Mouse (Mus musculus) bone marrow, adult 2 months (tissue): ENCODE measurements around the gene BC034090.

Experiments
- CTCF ChIP-seq: fragments of 200-500 bp; IDR thresholded peaks from 2 replicates; pipeline ENCODE4 v1.5.1; 2011; ENCODE audit warnings: low read length, control low read depth; ENCODE audit not compliant: control insufficient read depth, insufficient read depth
- POLR2A ChIP-seq: fragments of 200-500 bp; IDR thresholded peaks from 2 replicates; pipeline ENCODE4 v1.6.1; 2011; ENCODE audit warnings: low read depth, mild to moderate bottlenecking, control low read depth, low read length, borderline replicate concordance; ENCODE audit not compliant: control insufficient read depth

DNA sequence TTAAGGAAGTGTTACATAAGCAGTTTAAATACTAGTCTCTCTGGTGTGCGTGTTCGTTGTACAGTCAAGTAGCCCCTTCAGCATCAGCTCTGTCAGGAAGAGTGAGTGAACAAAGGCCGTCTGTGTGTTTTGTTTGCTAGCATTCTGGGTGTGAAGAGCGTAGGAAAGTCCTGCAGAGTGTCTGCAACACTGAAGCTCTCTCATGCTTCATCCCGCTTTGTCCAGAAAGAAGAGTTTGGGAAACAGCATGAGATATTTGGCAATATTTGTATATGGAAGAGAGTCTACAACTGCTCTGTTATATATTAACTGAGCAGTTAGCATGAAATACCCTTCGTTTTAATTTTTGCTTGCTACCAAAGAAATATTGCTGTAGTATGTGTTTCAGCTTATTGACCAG is 44.7 kb downstream of the BC034090 start:
- TF ChIP-seq CTCF (no peak), POLR2A (no peak)
